Mouse (Mus musculus): Measurements from ENCODE around the gene D930020B18Rik. TPM values are rescaled to one million over a fixed set of nuclear protein-coding genes. Genes with fewer than 3 reads are reported as not detected.

Gene D930020B18Rik
- total RNA-seq, 2 experiments from 2014 or later = 0.14 TPM; not detected in 1

- DNase-seq (ENCODE audit: low spot score in 2 of 2) = no peak
These were observed 1.8 kb upstream of the D930020B18Rik start for GRCm38 (mm10) chr10:121639573-121639972.

- DNase-seq (ENCODE audit: low spot score in 2 of 2) = no peak
These were observed 1.0 kb upstream of the D930020B18Rik start for GRCm38 (mm10) chr10:121640150-121640930.

- no peak for DNase-seq (ENCODE audit: low spot score in 2 of 2)
These were observed 480 bp upstream of the D930020B18Rik start for GRCm38 (mm10) chr10:121640944-121641271.

GRCm38 (mm10) chr10:121642054-121642947 is 913 bp downstream of the D930020B18Rik start:
- DNase-seq (ENCODE audit: low spot score in 2 of 2) = no peak

- no peak for DNase-seq (ENCODE audit: low spot score in 2 of 2)
These were observed 4.9 kb downstream of the D930020B18Rik start for GRCm38 (mm10) chr10:121646294-121646693.

- no peak for DNase-seq (ENCODE audit: low spot score in 2 of 2)
These were observed 11.7 kb downstream of the D930020B18Rik start for GRCm38 (mm10) chr10:121653079-121653478.

GRCm38 (mm10) chr10:121655907-121656306 is 14.5 kb downstream of the D930020B18Rik start:
- DNase-seq (ENCODE audit: low spot score in 2 of 2) = no peak

- DNase-seq (ENCODE audit: low spot score in 2 of 2) = no peak
These were observed 21.3 kb downstream of the D930020B18Rik start for GRCm38 (mm10) chr10:121662711-121663110.

GRCm38 (mm10) chr10:121663599-121663998 is 22.2 kb downstream of the D930020B18Rik start:
- DNase-seq (ENCODE audit: low spot score in 2 of 2) = no peak

- DNase-seq (ENCODE audit: low spot score in 2 of 2) = no peak
These were observed 24.3 kb downstream of the D930020B18Rik start for GRCm38 (mm10) chr10:121665631-121666145.

GRCm38 (mm10) chr10:121669103-121669502 is 27.7 kb downstream of the D930020B18Rik start:
- no peak for DNase-seq (ENCODE audit: low spot score in 2 of 2)

GRCm38 (mm10) chr10:121677019-121677418 is 35.6 kb downstream of the D930020B18Rik start:
- no peak for DNase-seq (ENCODE audit: low spot score in 2 of 2)

GRCm38 (mm10) chr10:121680902-121681301 is 39.5 kb downstream of the D930020B18Rik start:
- DNase-seq (ENCODE audit: low spot score in 2 of 2) = no peak

GRCm38 (mm10) chr10:121682539-121682938 is 41.2 kb downstream of the D930020B18Rik start:
- DNase-seq (ENCODE audit: low spot score in 2 of 2) = no peak

- DNase-seq (ENCODE audit: low spot score in 2 of 2) = no peak
These were observed 44.8 kb downstream of the D930020B18Rik start for GRCm38 (mm10) chr10:121686153-121686660.

GRCm38 (mm10) chr10:121687511-121687910 is 46.1 kb downstream of the D930020B18Rik start:
- DNase-seq (ENCODE audit: low spot score in 2 of 2) = no peak

- peak; percentile 24 to 38 for DNase-seq (ENCODE audit: low spot score in 2 of 2)
These were observed 48.4 kb downstream of the D930020B18Rik start for GRCm38 (mm10) chr10:121689591-121690314.

GRCm38 (mm10) chr10:121692944-121693579 is 51.7 kb downstream of the D930020B18Rik start:
- DNase-seq (ENCODE audit: low spot score in 2 of 2) = no peak

GRCm38 (mm10) chr10:121694567-121694966 is 53.2 kb downstream of the D930020B18Rik start:
- DNase-seq (ENCODE audit: low spot score in 2 of 2) = no peak
